Mouse (Mus musculus) kidney, adult 2 months (tissue): ENCODE results near the gene Rai14. TPM values are rescaled to one million over a fixed set of nuclear protein-coding genes. Genes with fewer than 3 reads are reported as not detected.

Source experiments
- DNase-seq: peaks from one replicate; pipeline ENCODE4 v3.0.0; 2021
- H3K27ac ChIP-seq: fragments of 200-500 bp; 2 replicates; pipeline ENCODE4 v1.5.1; 2012; ENCODE audit warnings: low read depth, low read length, control low read depth, inconsistent platforms; ENCODE audit not compliant: insufficient read depth
- H3K27me3 ChIP-seq: fragments of 200-500 bp; replicated peaks from 2 replicates; pipeline ENCODE4 v1.6.1; 2012; ENCODE audit warnings: mild to moderate bottlenecking, moderate library complexity, low read length, inconsistent platforms; ENCODE audit not compliant: control insufficient read depth, insufficient read depth
- H3K36me3 ChIP-seq: fragments of 200-500 bp; 2 replicates; pipeline ENCODE4 v1.6.1; 2012; ENCODE audit warnings: mild to moderate bottlenecking, moderate library complexity, low read length, inconsistent platforms; ENCODE audit not compliant: control insufficient read depth, insufficient read depth
- H3K4me1 ChIP-seq: fragments of 200-500 bp; 2 replicates; pipeline ENCODE4 v1.6.1; 2011; ENCODE audit warnings: low read length; ENCODE audit not compliant: control insufficient read depth, insufficient read depth
- H3K4me3 ChIP-seq: fragments of 200-500 bp; 2 replicates; pipeline ENCODE4 v1.5.1; 2011; ENCODE audit warnings: mild to moderate bottlenecking, low read depth, low read length, control low read depth; ENCODE audit not compliant: insufficient read depth
- CTCF ChIP-seq: fragments of 200-500 bp; conservative IDR thresholded peaks from 2 replicates; pipeline ENCODE4 v1.5.1; 2011; ENCODE audit warnings: low read depth, mild to moderate bottlenecking, control low read depth, low read length, moderate library complexity, mixed read lengths; ENCODE audit not compliant: insufficient read depth, insufficient read length
- POLR2A ChIP-seq: fragments of 200-500 bp; IDR thresholded peaks from one replicate; pipeline ENCODE4 v1.6.1; 2011; ENCODE audit warnings: low read depth, low read length, control low read depth
- WGBS: fragments of 180-500 bp; shearing (Covaris S2); methylation state at CpG from one replicate; pipeline ENCODE4 v1.1.7; 2018; 5-methylcytosine and 5-hydroxymethylcytosine counted together
- polyA plus RNA-seq: library from polyadenylated mRNA; depleted of rRNA; stranded (reverse); fragments of >200 nt; gene quantifications from 2 replicates; pipeline ENCODE4 v1.2.3, GENCODE M21; 2012

The Rai14 gene
- polyA plus RNA-seq, 1 experiment, result 8.9 TPM

GRCm38 (mm10) chr15:10680514-10680913 lies 33.9 kb downstream of the Rai14 start:
- H3K4me1 ChIP-seq, result peaks cover 5% of the 10 kb centered on the region; the same call in 1 of the 2 replicates
- 63% methylated on average over 5 of the region's 5 CpGs for WGBS
- TF ChIP-seq POLR2A (no peak), CTCF (no peak)
- no peak overlapping the region for H3K27ac ChIP-seq
- no peak overlapping the region for H3K4me3 ChIP-seq
- H3K27me3 ChIP-seq, result no peaks in the 10 kb centered on the region
- H3K36me3 ChIP-seq, result no peaks in the 10 kb centered on the region
- DNase-seq, result no peak

- Histone ChIP-seq H3K4me3 (no peak overlapping the region), H3K36me3 (no peaks in the 10 kb centered on the region), H3K4me1 (peaks cover 5% of the 10 kb centered on the region; the same call in 1 of the 2 replicates), H3K27me3 (no peaks in the 10 kb centered on the region), H3K27ac (no peak overlapping the region)
- TF ChIP-seq POLR2A (no peak), CTCF (no peak)
- DNase-seq, result peak; percentile 18
- WGBS, result 69% methylated on average over 4 of the region's 4 CpGs
These were observed 34.9 kb downstream of the Rai14 start for GRCm38 (mm10) chr15:10679571-10679970.

- Histone ChIP-seq H3K27me3 (no peaks in the 10 kb centered on the region), H3K36me3 (no peaks in the 10 kb centered on the region), H3K4me3 (no peak overlapping the region), H3K27ac (no peak overlapping the region), H3K4me1 (peaks cover 4% of the 10 kb centered on the region; the same call in 1 of the 2 replicates)
- WGBS, result 67% methylated on average over 5 of the region's 5 CpGs
- TF ChIP-seq POLR2A (no peak), CTCF (no peak)
- no peak for DNase-seq
These were observed 38.6 kb downstream of the Rai14 start for GRCm38 (mm10) chr15:10675801-10676200.

- Histone ChIP-seq H3K27me3 (no peaks in the 10 kb centered on the region), H3K36me3 (no peaks in the 10 kb centered on the region), H3K4me1 (peaks cover 3% of the 10 kb centered on the region; the same call in 1 of the 2 replicates), H3K27ac (peak overlapping the region; percentile 48), H3K4me3 (no peak overlapping the region)
- DNase-seq, result peak; percentile 40
- WGBS, result 44% methylated on average over 5 of the region's 5 CpGs
- TF ChIP-seq POLR2A (no peak), CTCF (no peak)
These were observed 41.5 kb downstream of the Rai14 start for GRCm38 (mm10) chr15:10672880-10673279.

GRCm38 (mm10) chr15:10671868-10672267 lies 42.6 kb downstream of the Rai14 start:
- H3K4me3 ChIP-seq, result no peak overlapping the region
- DNase-seq, result peak; percentile 40
- H3K27me3 ChIP-seq, result no peaks in the 10 kb centered on the region
- no peak overlapping the region for H3K27ac ChIP-seq
- WGBS, result 56% methylated on average over 4 of the region's 4 CpGs
- peaks cover 8% of the 10 kb centered on the region; the same call in 1 of the 2 replicates for H3K4me1 ChIP-seq
- no peaks in the 10 kb centered on the region for H3K36me3 ChIP-seq
- TF ChIP-seq CTCF, result no peak
- TF ChIP-seq POLR2A, result no peak

GRCm38 (mm10) chr15:10670107-10670506 lies 44.3 kb downstream of the Rai14 start:
- no peak for TF ChIP-seq CTCF
- no peak for TF ChIP-seq POLR2A
- WGBS, result 80% methylated on average over 7 of the region's 7 CpGs
- Histone ChIP-seq H3K36me3 (no peaks in the 10 kb centered on the region), H3K27me3 (no peaks in the 10 kb centered on the region), H3K4me1 (peaks cover 8% of the 10 kb centered on the region; the same call in 1 of the 2 replicates), H3K27ac (no peak overlapping the region), H3K4me3 (no peak overlapping the region)
- DNase-seq, result no peak

- WGBS, result 61% methylated on average over 10 of the region's 10 CpGs
- Histone ChIP-seq H3K4me3 (no peak overlapping the region), H3K27me3 (no peaks in the 10 kb centered on the region), H3K27ac (no peak overlapping the region; the same call in 1 of the 2 replicates), H3K4me1 (peaks cover 11% of the 10 kb centered on the region), H3K36me3 (no peaks in the 10 kb centered on the region)
- TF ChIP-seq POLR2A (no peak), CTCF (no peak)
- DNase-seq, result no peak
These were observed 46.1 kb downstream of the Rai14 start for GRCm38 (mm10) chr15:10668120-10668900.
